Mouse (Mus musculus) inflammation-experienced regulatory T-cells, adult 16 weeks (primary cell): Measurements from ENCODE around the gene Ergic3. TPM values are rescaled to one million over a fixed set of nuclear protein-coding genes. Genes with fewer than 3 reads are reported as not detected.

Experiments used
- polyA plus RNA-seq: library from polyadenylated mRNA; unstranded; fragments of 100-300 nt; shearing (Covaris generic); gene quantifications from one replicate; pipeline ENCODE4 v1.2.1, GENCODE M21; 2017

Gene Ergic3
- 185 TPM for polyA plus RNA-seq

DNA sequence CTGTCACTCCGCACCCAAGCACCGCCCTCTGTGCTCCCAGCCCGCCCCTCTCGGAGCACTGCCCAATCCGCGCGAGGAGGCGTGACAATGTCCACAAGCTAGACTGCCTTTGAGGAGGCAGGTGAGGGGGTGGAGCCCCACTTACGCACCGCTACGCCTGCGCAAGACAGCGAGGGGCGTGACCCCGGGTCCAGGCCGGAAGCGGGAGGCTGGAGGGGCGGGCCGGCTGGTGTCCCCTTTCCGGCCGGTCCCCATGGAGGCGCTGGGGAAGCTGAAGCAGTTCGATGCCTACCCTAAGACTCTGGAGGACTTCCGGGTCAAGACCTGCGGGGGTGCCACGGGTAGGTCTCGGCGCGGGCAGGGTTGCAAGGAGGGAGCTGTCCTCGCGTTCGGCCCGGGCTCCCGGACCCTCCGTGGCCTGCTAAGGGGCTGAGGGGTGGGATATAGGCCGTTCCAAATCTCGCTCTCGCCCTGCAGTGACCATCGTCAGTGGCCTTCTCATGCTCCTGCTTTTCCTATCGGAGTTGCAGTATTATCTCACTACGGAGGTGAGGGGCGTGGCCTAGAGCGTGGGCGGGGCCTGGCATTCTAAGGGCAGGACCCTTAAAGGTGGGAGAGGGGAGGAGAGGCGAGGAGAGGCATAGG, at the start of gene Ergic3, which contains the start of gene 6430550D23Rik:
Gene Ergic3 (plus strand): TSS at position 158 of the 645 bp plus-strand sequence.
Gene 6430550D23Rik (minus strand): TSS at position 90 of the 645 bp plus-strand sequence.

GRCm38 (mm10) chr2:156052816-156053215, 45.0 kb downstream of the Ergic3 start, which contains the start of gene Fer1l4:
TSS of gene Fer1l4 (minus strand) at chr2:156052947.

GRCm38 (mm10) chr2:156065099-156066041, 57.5 kb downstream of the Ergic3 start, which contains the start of gene Spag4:
TSS of gene Spag4 (plus strand) at chr2:156065175.

Other genes starting within 250 kb of the Ergic3 start
- gene Mmp24, start 232.7 kb upstream of the Ergic3 start, polyA plus RNA-seq = 0.10 TPM
- gene BC029722, start 188.6 kb upstream of the Ergic3 start, polyA plus RNA-seq = 58.9 TPM
- gene Eif6, start 181.1 kb upstream of the Ergic3 start, polyA plus RNA-seq = 228 TPM
- gene Fam83c, start 173.2 kb upstream of the Ergic3 start, polyA plus RNA-seq = not detected
- gene Uqcc1, start 77.7 kb upstream of the Ergic3 start, polyA plus RNA-seq = 54.2 TPM
- not detected for gene Gm15557, start 67.3 kb upstream of the Ergic3 start, polyA plus RNA-seq
- gene Gdf5, start 62.7 kb upstream of the Ergic3 start, polyA plus RNA-seq = not detected
- gene Cep250, start 51.6 kb upstream of the Ergic3 start, polyA plus RNA-seq = 62.7 TPM
- 1.7 TPM for gene 6430550D23Rik, start 68 bp upstream of the Ergic3 start, polyA plus RNA-seq
- gene Fer1l4, start 44.9 kb downstream of the Ergic3 start, polyA plus RNA-seq = not detected
- gene Spag4, start 57.1 kb downstream of the Ergic3 start, polyA plus RNA-seq = 0.52 TPM
- 100 TPM for gene Cpne1, start 103.9 kb downstream of the Ergic3 start, polyA plus RNA-seq
- gene Rbm12, start 103.9 kb downstream of the Ergic3 start, polyA plus RNA-seq = 54.0 TPM
- 28.7 TPM for gene Gm28036, start 119.0 kb downstream of the Ergic3 start, polyA plus RNA-seq
- 182 TPM for gene Romo1, start 136.0 kb downstream of the Ergic3 start, polyA plus RNA-seq
- 60.8 TPM for gene Nfs1, start 136.1 kb downstream of the Ergic3 start, polyA plus RNA-seq
- 1,090 TPM for gene Rbm39, start 172.2 kb downstream of the Ergic3 start, polyA plus RNA-seq
- 84.2 TPM for gene Phf20, start 188.4 kb downstream of the Ergic3 start, polyA plus RNA-seq